ENCODE assay signal across 13 mouse cellular contexts in the genomic region with DNA sequence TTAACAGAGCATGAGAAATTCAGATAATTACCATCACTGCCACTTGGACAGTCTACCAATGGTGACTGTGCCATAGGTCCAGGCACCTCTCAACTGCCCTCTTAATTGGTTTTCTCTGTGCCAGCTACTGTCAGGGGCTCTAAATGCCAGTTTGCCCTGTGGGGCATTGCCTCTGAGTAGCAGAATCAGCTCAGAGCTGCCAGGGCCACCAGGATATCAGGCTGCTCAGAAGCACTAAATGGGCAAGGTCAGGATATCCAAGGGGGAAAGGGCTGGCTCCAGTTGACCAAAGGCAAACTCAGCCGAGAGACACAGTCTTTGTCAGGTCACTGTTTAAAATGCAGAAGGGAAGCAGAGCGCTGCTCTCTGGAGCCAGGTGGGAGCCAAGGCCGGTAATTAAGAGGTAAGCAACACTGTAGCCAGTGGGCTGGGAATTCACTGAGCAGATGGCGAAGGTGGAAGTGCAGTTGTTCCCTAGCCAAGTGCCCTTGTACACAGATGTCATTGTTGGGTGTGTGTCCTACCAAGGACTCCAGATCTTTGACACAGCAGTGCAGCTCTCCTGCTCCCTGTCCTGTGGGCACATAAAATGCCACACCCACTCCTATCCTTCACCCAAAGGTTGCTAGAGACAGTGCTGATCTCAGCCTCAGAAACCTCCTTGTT.
A peak's percentile ranks its signal among the peaks of the same experiment; 100 is the strongest.
DNase-seq lines count a peak whose midpoint lies in the region; ATAC-seq and TF ChIP-seq lines count a peak whose summit lies in the region.
"Had no signal": no experiment of that assay in that cellular context is flagged by ENCODE, and none has a peak within 500 bp of the region (broad histone marks: within the 10 kb centered on the region; RNA-seq: fewer than 3 reads in every experiment).

No protein-coding gene starts in this region.

- no peaks in the 10 kb centered on the region for H3K27me3 ChIP-seq in midbrain, embryonic 13.5 days
- H3K27me3 ChIP-seq in midbrain, embryonic 11.5 days (ENCODE audit: control insufficient read depth, insufficient read depth, low read length) = no peaks in the 10 kb centered on the region
- no peaks in the 10 kb centered on the region; the same call in 1 of the 2 replicates for H3K27me3 ChIP-seq in cerebellum, adult 2 months (ENCODE audit: control insufficient read depth, insufficient read depth, low read length)
- no peaks in the 10 kb centered on the region for H3K27me3 ChIP-seq in embryonic facial prominence, embryonic 15.5 days
- H3K27me3 ChIP-seq in midbrain, embryonic 15.5 days (replicated peaks) = no peaks in the 10 kb centered on the region
- H3K27me3 ChIP-seq: embryonic facial prominence, embryonic 12.5 days had no signal

- no peaks in the 10 kb centered on the region for H3K36me3 ChIP-seq in midbrain, embryonic 13.5 days
- H3K36me3 ChIP-seq in midbrain, embryonic 11.5 days (ENCODE audit: control insufficient read depth, insufficient read depth, low read length) = no peaks in the 10 kb centered on the region
- no peaks in the 10 kb centered on the region for H3K36me3 ChIP-seq in embryonic facial prominence, embryonic 15.5 days
- H3K36me3 ChIP-seq in midbrain, embryonic 15.5 days (replicated peaks) = no peaks in the 10 kb centered on the region
- H3K36me3 ChIP-seq: embryonic facial prominence, embryonic 12.5 days had no signal

- no peak overlapping the region for H3K4me2 ChIP-seq in midbrain, embryonic 13.5 days (replicated peaks)
- H3K4me2 ChIP-seq in midbrain, embryonic 11.5 days = no peak overlapping the region
- no peak overlapping the region for H3K4me2 ChIP-seq in embryonic facial prominence, embryonic 15.5 days (replicated peaks)
- no peak overlapping the region for H3K4me2 ChIP-seq in midbrain, embryonic 15.5 days
- H3K4me2 ChIP-seq: embryonic facial prominence, embryonic 12.5 days had no signal

- 0 out of 2 replicates have a peak, but pooled peaks have one; percentile 17 for ATAC-seq in midbrain, embryonic 13.5 days
- ATAC-seq in midbrain, embryonic 11.5 days (ENCODE audit: low FRiP score) = no peak
- no peak; the same call in 1 of the 2 replicates for ATAC-seq in embryonic facial prominence, embryonic 15.5 days (ENCODE audit: insufficient number of reproducible peaks, low FRiP score, low TSS enrichment, low read depth)
- peak; percentile 46; the same call in 1 of the 2 replicates for ATAC-seq in midbrain, embryonic 15.5 days (replicated peaks)

- no peak overlapping the region for H3K9ac ChIP-seq in midbrain, embryonic 13.5 days (replicated peaks)
- no peak overlapping the region for H3K9ac ChIP-seq in midbrain, embryonic 11.5 days (ENCODE audit: low read length)
- no peak overlapping the region for H3K9ac ChIP-seq in embryonic facial prominence, embryonic 15.5 days
- H3K9ac ChIP-seq in midbrain, embryonic 15.5 days = no peak overlapping the region
- H3K9ac ChIP-seq: embryonic facial prominence, embryonic 12.5 days had no signal

- H3K27ac ChIP-seq in midbrain, embryonic 13.5 days = peak overlapping the region; percentile 5; the same call in 1 of the 2 replicates
- H3K27ac ChIP-seq in midbrain, embryonic 11.5 days (ENCODE audit: low read depth, low read length) = no peak overlapping the region
- H3K27ac ChIP-seq in cerebellum, adult 2 months (ENCODE audit: insufficient read depth, low read length) = no peak overlapping the region
- H3K27ac ChIP-seq in embryonic facial prominence, embryonic 15.5 days (replicated peaks) = peak overlapping the region; percentile 11
- 0 out of 2 replicates have a peak overlapping the region, but pooled peaks have one; percentile 31 for H3K27ac ChIP-seq in midbrain, embryonic 15.5 days
- H3K27ac ChIP-seq: embryonic facial prominence, embryonic 12.5 days; left cerebral cortex, adult 2 months had no signal

- WGBS in midbrain, embryonic 13.5 days = 59% methylated on average over 4 of the region's 4 CpGs
- WGBS in midbrain, embryonic 11.5 days = 82% methylated on average over 4 of the region's 4 CpGs
- 11% methylated on average over 4 of the region's 4 CpGs for WGBS in cerebellum, adult 2 months
- WGBS in embryonic facial prominence, embryonic 15.5 days = 74% methylated on average over 4 of the region's 4 CpGs
- 56% methylated on average over 4 of the region's 4 CpGs for WGBS in midbrain, embryonic 15.5 days

- no peak for DNase-seq in midbrain, embryonic 11.5 days (ENCODE audit: low spot score, missing footprints)
- DNase-seq in cerebellum, adult 2 months = peak; percentile 40 to 61
- no peak for DNase-seq in gastrocnemius, adult 8-10 months (ENCODE audit: low spot score in 2 of 2)
- no peak for DNase-seq in gastrocnemius, postnatal 25 days
- DNase-seq: adrenal gland, adult 8-10 months; heart, adult 18-20 months; kidney, adult 11 months; kidney, postnatal 4 days had no signal

- H3K9me3 ChIP-seq in midbrain, embryonic 13.5 days = no peaks in the 10 kb centered on the region
- no peaks in the 10 kb centered on the region for H3K9me3 ChIP-seq in midbrain, embryonic 11.5 days (ENCODE audit: control insufficient read depth, low read length)
- no peaks in the 10 kb centered on the region for H3K9me3 ChIP-seq in embryonic facial prominence, embryonic 15.5 days (replicated peaks)
- no peaks in the 10 kb centered on the region for H3K9me3 ChIP-seq in midbrain, embryonic 15.5 days
- H3K9me3 ChIP-seq: embryonic facial prominence, embryonic 12.5 days had no signal

- no peak overlapping the region for H3K4me3 ChIP-seq in midbrain, embryonic 13.5 days (replicated peaks)
- H3K4me3 ChIP-seq in midbrain, embryonic 11.5 days (ENCODE audit: low read depth, low read length) = no peak overlapping the region
- H3K4me3 ChIP-seq in cerebellum, adult 2 months (replicated peaks; ENCODE audit: insufficient read depth, low read depth, low read length) = no peak overlapping the region
- H3K4me3 ChIP-seq in embryonic facial prominence, embryonic 15.5 days (replicated peaks) = no peak overlapping the region
- H3K4me3 ChIP-seq in midbrain, embryonic 15.5 days = no peak overlapping the region
- H3K4me3 ChIP-seq: embryonic facial prominence, embryonic 12.5 days; left cerebral cortex, adult 2 months had no signal

- TF ChIP-seq POLR2A in cerebellum, adult 2 months (IDR thresholded peaks at IDR 0.05; ENCODE audit: borderline replicate concordance, insufficient read depth, low read length) = no peak

- no peak for TF ChIP-seq CTCF in cerebellum, adult 2 months (IDR thresholded peaks at IDR 0.05; ENCODE audit: borderline replicate concordance, insufficient read depth, low read depth, low read length)

- peaks cover 23% of the 10 kb centered on the region for H3K4me1 ChIP-seq in midbrain, embryonic 13.5 days (replicated peaks)
- peaks cover 7% of the 10 kb centered on the region for H3K4me1 ChIP-seq in midbrain, embryonic 11.5 days (ENCODE audit: control insufficient read depth, insufficient read depth, low read length)
- peaks cover 7% of the 10 kb centered on the region for H3K4me1 ChIP-seq in cerebellum, adult 2 months (ENCODE audit: control insufficient read depth, insufficient read depth, low read length)
- peaks cover 31% of the 10 kb centered on the region for H3K4me1 ChIP-seq in embryonic facial prominence, embryonic 15.5 days
- H3K4me1 ChIP-seq in midbrain, embryonic 15.5 days = peaks cover 19% of the 10 kb centered on the region

Comparison
In these comparisons a context has a peak if more than half of its experiments do, and no peak if none do; other contexts are left out.
1. ATAC-seq: peak in midbrain, embryonic 13.5 days (single experiment) and midbrain, embryonic 15.5 days (single experiment); none in midbrain, embryonic 11.5 days (single experiment) and embryonic facial prominence, embryonic 15.5 days (single experiment).
2. H3K27ac ChIP-seq: peak in midbrain, embryonic 13.5 days (single experiment), embryonic facial prominence, embryonic 15.5 days (single experiment) and midbrain, embryonic 15.5 days (single experiment); none in midbrain, embryonic 11.5 days (single experiment) and cerebellum, adult 2 months (single experiment).
3. DNase-seq: peak in cerebellum, adult 2 months (2 of 2); none in midbrain, embryonic 11.5 days (single experiment), gastrocnemius, adult 8-10 months (0 of 2) and gastrocnemius, postnatal 25 days (single experiment).